Mouse (Mus musculus) CH12.LX (cell line): ENCODE results near the gene Adcy5.

ENCODE experiments used
- CTCF ChIP-seq, 2 experiments: IDR thresholded peaks in 1 of 2; conservative IDR thresholded peaks in 1 of 2; 2 replicates each; pipeline ENCODE4 v1.5.1; 2011 to 2012; ENCODE audit warnings: low read depth in 2 of 2, low read length in 2 of 2, improper control_type of control experiment in 1 of 2, inconsistent platforms in 1 of 2, mild to moderate bottlenecking in 1 of 2, moderate library complexity in 1 of 2
- ETS1 ChIP-seq: conservative IDR thresholded peaks from 2 replicates; pipeline ENCODE4 v1.6.1; 2012; ENCODE audit warnings: low read depth, mild to moderate bottlenecking, inconsistent platforms, low read length, improper control_type of control experiment, moderate library complexity
- HCFC1 ChIP-seq: IDR thresholded peaks from 2 replicates; pipeline ENCODE4 v1.6.1; 2012; ENCODE audit warnings: low read depth, mild to moderate bottlenecking, inconsistent platforms, low read length, improper control_type of control experiment
- NELFE ChIP-seq: IDR thresholded peaks from 2 replicates; pipeline ENCODE4 v1.6.1; 2011; ENCODE audit warnings: low read depth, low read length, improper control_type of control experiment
- NRF1 ChIP-seq: IDR thresholded peaks from 2 replicates; pipeline ENCODE4 v1.6.1; 2014; ENCODE audit warnings: low read depth, mild to moderate bottlenecking, inconsistent platforms, low read length, improper control_type of control experiment, moderate library complexity
- POLR2A ChIP-seq: IDR thresholded peaks from 2 replicates; pipeline ENCODE4 v1.6.1; 2011; ENCODE audit warnings: low read depth, mild to moderate bottlenecking, improper control_type of control experiment, low read length
- SMC3 ChIP-seq: IDR thresholded peaks from 2 replicates; pipeline ENCODE4 v1.6.1; 2011; ENCODE audit warnings: low read depth, low read length, improper control_type of control experiment
- TCF12 ChIP-seq: IDR thresholded peaks from 2 replicates; pipeline ENCODE4 v1.6.1; 2014; ENCODE audit warnings: low read depth, mild to moderate bottlenecking, inconsistent platforms, low read length, improper control_type of control experiment
- ZKSCAN1 ChIP-seq: IDR thresholded peaks from 2 replicates; pipeline ENCODE4 v1.6.1; 2012; ENCODE audit warnings: low read depth, inconsistent platforms, low read length, improper control_type of control experiment, borderline replicate concordance
- ZMIZ1 ChIP-seq: IDR thresholded peaks from 2 replicates; pipeline ENCODE4 v1.6.1; 2012; ENCODE audit warnings: low read depth, mild to moderate bottlenecking, inconsistent platforms, low read length, improper control_type of control experiment

- TF ChIP-seq CTCF (conservative IDR thresholded peaks at IDR 0.05 in 1 of 2, IDR thresholded peaks at IDR 0.05 in 1 of 2; ENCODE audit: low read depth in 2 of 2, low read length in 2 of 2) (no peak), ZMIZ1 (no peak), NRF1 (no peak), HCFC1 (no peak), SMC3 (no peak), ZKSCAN1 (no peak), POLR2A (no peak), NELFE (no peak), TCF12 (no peak), ETS1 (no peak)
These were observed 46.6 kb downstream of the Adcy5 start for GRCm38 (mm10) chr16:35201281-35201680.
